Mouse (Mus musculus): ENCODE data around the gene Epsti1. TPM values are rescaled to one million over a fixed set of nuclear protein-coding genes. Genes with fewer than 3 reads are reported as not detected.

Epsti1 gene
- polyA plus RNA-seq (2014; fragmentation: Nextera tagmentation; extraction: Ambion mirVana), result 2.9 and 3.3 TPM in 2 replicates

DNA sequence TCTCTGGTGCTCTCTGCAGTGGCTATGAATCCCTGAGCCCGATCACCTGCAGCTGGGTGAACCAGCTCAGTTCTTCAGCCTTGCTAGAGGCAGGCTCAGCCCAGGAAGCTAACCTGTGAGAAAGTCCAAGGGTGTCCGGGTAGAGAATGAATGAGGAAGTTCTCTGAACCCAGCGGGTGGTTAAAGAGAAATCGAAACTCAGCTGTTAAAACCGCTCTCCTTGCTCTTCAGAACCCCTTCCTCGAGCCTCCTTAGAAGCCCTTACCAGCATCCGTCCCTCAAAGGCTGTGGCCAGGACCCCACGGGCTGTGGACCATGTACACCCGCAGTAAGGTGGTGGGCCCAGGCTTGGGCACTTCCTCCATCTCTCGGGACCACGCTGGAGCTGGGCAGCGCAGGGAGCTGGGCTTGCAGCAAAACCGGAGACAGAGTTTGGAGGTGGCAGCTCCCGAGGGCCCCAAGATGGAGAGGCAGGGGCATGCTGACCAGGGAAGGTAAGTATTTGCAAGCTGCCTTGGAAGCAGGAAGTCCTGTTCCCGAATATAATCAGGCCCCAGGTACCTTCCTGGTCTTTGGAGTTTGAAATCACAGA, at the start of gene Epsti1:
Epsti1 (plus strand) TSS at position 69 of the 592 bp plus-strand sequence.
- no peaks in the 10 kb centered on the region for H3K36me3 ChIP-seq (ENCODE audit: control insufficient read depth, insufficient read depth, low read length)
- H3K27ac ChIP-seq (ENCODE audit: low read depth), result no peak within 1 kb of the TSS
- no peaks in the 10 kb centered on the region for H3K9me3 ChIP-seq (ENCODE audit: control insufficient read depth, low read length)
- 55% methylated on average over 15 of the region's 15 CpGs for WGBS
- no peak within 1 kb of the TSS for H3K9ac ChIP-seq (ENCODE audit: low read length)
- peak within 1 kb of the TSS; percentile 1; the same call in 1 of the 2 replicates for H3K4me2 ChIP-seq (ENCODE audit: low read length)
- H3K4me1 ChIP-seq (replicated peaks; ENCODE audit: control insufficient read depth, insufficient read depth, low read length), result no peaks in the 10 kb centered on the region
- H3K27me3 ChIP-seq (replicated peaks; ENCODE audit: control insufficient read depth, insufficient read depth, low read length), result no peaks in the 10 kb centered on the region
- 0 out of 2 replicates have a peak within 1 kb of the TSS, but pooled peaks have one; percentile 0 for H3K4me3 ChIP-seq (ENCODE audit: low read depth, low read length)
- ATAC-seq (replicated peaks; ENCODE audit: low FRiP score, low TSS enrichment, low read depth) (no peak), DNase-seq (ENCODE audit: low spot score) (peak; percentile 53)

GRCm38 (mm10) chr14:77859894-77860293, 44.1 kb upstream of the Epsti1 start:
- H3K27ac ChIP-seq (ENCODE audit: low read depth), result no peak overlapping the region
- no peak for ATAC-seq (replicated peaks; ENCODE audit: low FRiP score, low TSS enrichment, low read depth)
- H3K9ac ChIP-seq (ENCODE audit: low read length), result no peak overlapping the region
- no peak for DNase-seq (ENCODE audit: low spot score)
- no peaks in the 10 kb centered on the region for H3K4me1 ChIP-seq (replicated peaks; ENCODE audit: control insufficient read depth, insufficient read depth, low read length)
- no peak overlapping the region for H3K4me3 ChIP-seq (ENCODE audit: low read depth, low read length)
- no peaks in the 10 kb centered on the region for H3K27me3 ChIP-seq (replicated peaks; ENCODE audit: control insufficient read depth, insufficient read depth, low read length)
- H3K4me2 ChIP-seq (ENCODE audit: low read length), result no peak overlapping the region
- H3K36me3 ChIP-seq (ENCODE audit: control insufficient read depth, insufficient read depth, low read length), result no peaks in the 10 kb centered on the region
- H3K9me3 ChIP-seq (ENCODE audit: control insufficient read depth, low read length), result no peaks in the 10 kb centered on the region
- 84% methylated on average over 1 of the region's 1 CpGs for WGBS

DNA sequence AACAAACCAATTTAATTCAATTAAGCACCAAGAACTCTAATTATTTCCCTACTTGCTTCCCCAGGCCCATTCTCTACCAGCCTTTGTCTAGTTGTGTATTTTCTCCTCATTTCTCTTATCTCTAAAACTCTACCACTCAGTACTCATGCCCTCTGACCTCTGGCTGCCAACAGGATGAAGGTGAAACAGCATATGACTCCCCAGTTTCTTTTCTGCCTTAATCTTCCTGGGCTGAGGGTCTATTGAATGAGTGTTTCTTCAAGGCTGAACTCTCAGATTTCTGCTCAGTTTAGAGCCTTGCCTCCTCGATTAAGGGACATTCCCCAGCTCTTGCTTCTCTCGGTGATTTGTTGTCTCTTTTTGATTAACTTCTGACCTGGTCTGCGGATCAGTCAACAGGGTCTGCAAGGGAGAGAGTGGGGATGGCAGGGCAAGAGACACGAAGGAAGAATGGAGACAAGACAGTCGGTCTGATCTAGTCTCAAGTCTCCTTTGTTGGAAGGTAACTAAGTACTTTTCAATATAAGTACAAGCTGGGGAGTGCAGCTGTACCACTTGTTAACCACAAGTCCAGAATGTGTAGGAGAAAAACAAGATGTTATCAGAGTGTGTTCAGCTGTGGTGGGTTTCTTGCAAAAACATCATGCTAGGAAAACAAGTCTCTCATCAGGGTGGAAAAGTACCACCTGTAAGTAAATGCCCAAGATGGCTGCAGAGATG, 43.0 kb upstream of the Epsti1 start:
- no peaks in the 10 kb centered on the region for H3K27me3 ChIP-seq (replicated peaks; ENCODE audit: control insufficient read depth, insufficient read depth, low read length)
- H3K9me3 ChIP-seq (ENCODE audit: control insufficient read depth, low read length), result no peaks in the 10 kb centered on the region
- ATAC-seq (replicated peaks; ENCODE audit: low FRiP score, low TSS enrichment, low read depth) (no peak), DNase-seq (ENCODE audit: low spot score) (no peak)
- H3K4me3 ChIP-seq (ENCODE audit: low read depth, low read length), result no peak overlapping the region
- no peaks in the 10 kb centered on the region for H3K36me3 ChIP-seq (ENCODE audit: control insufficient read depth, insufficient read depth, low read length)
- no peak overlapping the region for H3K27ac ChIP-seq (ENCODE audit: low read depth)
- no peak overlapping the region for H3K9ac ChIP-seq (ENCODE audit: low read length)
- WGBS, result 52% methylated on average over 5 of the region's 5 CpGs
- no peaks in the 10 kb centered on the region for H3K4me1 ChIP-seq (replicated peaks; ENCODE audit: control insufficient read depth, insufficient read depth, low read length)
- H3K4me2 ChIP-seq (ENCODE audit: low read length), result no peak overlapping the region

DNA sequence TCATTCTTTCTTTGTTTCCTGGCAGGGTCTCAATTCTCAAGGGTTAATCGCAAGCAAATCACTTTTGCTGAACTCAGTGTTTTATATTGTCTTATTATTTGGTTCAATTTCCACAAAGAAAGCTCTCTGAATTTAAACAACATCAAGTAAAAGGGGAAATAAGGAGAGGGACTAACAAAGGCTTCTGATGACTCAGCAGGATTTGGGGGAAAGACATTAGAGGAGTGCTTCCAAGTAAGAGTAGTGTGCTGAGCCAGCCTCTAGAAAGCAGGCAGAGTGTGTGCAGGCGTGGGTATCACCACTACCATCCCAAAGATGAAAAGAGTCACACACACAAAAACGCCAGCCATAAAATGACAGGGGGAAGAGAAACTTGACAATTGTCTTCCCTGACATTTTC, 40.0 kb upstream of the Epsti1 start:
- H3K4me2 ChIP-seq (ENCODE audit: low read length), result no peak overlapping the region
- DNase-seq (ENCODE audit: low spot score) (no peak), ATAC-seq (replicated peaks; ENCODE audit: low FRiP score, low TSS enrichment, low read depth) (no peak)
- no peak overlapping the region for H3K4me3 ChIP-seq (ENCODE audit: low read depth, low read length)
- H3K9ac ChIP-seq (ENCODE audit: low read length), result no peak overlapping the region
- 88% methylated on average over 3 of the region's 3 CpGs for WGBS
- H3K9me3 ChIP-seq (ENCODE audit: control insufficient read depth, low read length), result no peaks in the 10 kb centered on the region
- H3K27ac ChIP-seq (ENCODE audit: low read depth), result no peak overlapping the region
- no peaks in the 10 kb centered on the region for H3K36me3 ChIP-seq (ENCODE audit: control insufficient read depth, insufficient read depth, low read length)
- H3K4me1 ChIP-seq (replicated peaks; ENCODE audit: control insufficient read depth, insufficient read depth, low read length), result no peaks in the 10 kb centered on the region
- no peaks in the 10 kb centered on the region for H3K27me3 ChIP-seq (replicated peaks; ENCODE audit: control insufficient read depth, insufficient read depth, low read length)

DNA sequence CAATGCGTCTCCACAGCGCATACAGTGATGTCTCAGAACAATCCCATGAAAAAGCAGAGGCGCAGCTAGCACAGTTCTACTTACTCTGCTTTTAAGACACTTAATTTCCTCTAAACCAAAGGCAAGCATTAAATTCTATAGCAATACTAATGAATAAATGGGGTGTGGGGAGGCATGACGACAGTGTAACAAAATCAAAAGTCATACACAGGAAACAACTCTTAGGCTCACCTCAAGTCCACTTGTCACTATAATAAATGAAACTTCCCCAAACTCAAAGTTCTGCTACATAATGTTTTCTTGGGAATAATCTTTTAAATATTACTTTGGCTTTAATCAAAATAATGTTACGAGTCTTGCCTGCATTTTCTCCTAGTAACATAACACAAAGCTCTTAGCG, 39.5 kb upstream of the Epsti1 start:
- WGBS, result 85% methylated on average over 6 of the region's 6 CpGs
- no peak for DNase-seq (ENCODE audit: low spot score)
- H3K36me3 ChIP-seq (ENCODE audit: control insufficient read depth, insufficient read depth, low read length), result no peaks in the 10 kb centered on the region

GRCm38 (mm10) chr14:77867601-77868000, 36.4 kb upstream of the Epsti1 start:
- Histone ChIP-seq H3K27me3 (replicated peaks; ENCODE audit: control insufficient read depth, insufficient read depth, low read length) (no peaks in the 10 kb centered on the region), H3K9ac (ENCODE audit: low read length) (no peak overlapping the region), H3K9me3 (ENCODE audit: control insufficient read depth, low read length) (no peaks in the 10 kb centered on the region), H3K27ac (ENCODE audit: low read depth) (no peak overlapping the region), H3K4me3 (ENCODE audit: low read depth, low read length) (no peak overlapping the region), H3K4me1 (replicated peaks; ENCODE audit: control insufficient read depth, insufficient read depth, low read length) (no peaks in the 10 kb centered on the region), H3K4me2 (ENCODE audit: low read length) (no peak overlapping the region), H3K36me3 (ENCODE audit: control insufficient read depth, insufficient read depth, low read length) (no peaks in the 10 kb centered on the region)
- no peak for ATAC-seq (replicated peaks; ENCODE audit: low FRiP score, low TSS enrichment, low read depth)
- DNase-seq (ENCODE audit: low spot score), result no peak
- WGBS, result 87% methylated on average over 5 of the region's 5 CpGs

More for the DNA sequence above, 39.5 kb upstream of the Epsti1 start:
- Histone ChIP-seq H3K9me3 (ENCODE audit: control insufficient read depth, low read length) (no peaks in the 10 kb centered on the region), H3K27me3 (replicated peaks; ENCODE audit: control insufficient read depth, insufficient read depth, low read length) (no peaks in the 10 kb centered on the region), H3K9ac (ENCODE audit: low read length) (no peak overlapping the region), H3K27ac (ENCODE audit: low read depth) (no peak overlapping the region), H3K4me1 (replicated peaks; ENCODE audit: control insufficient read depth, insufficient read depth, low read length) (no peaks in the 10 kb centered on the region), H3K4me3 (ENCODE audit: low read depth, low read length) (no peak overlapping the region), H3K4me2 (ENCODE audit: low read length) (no peak overlapping the region)
- no peak for ATAC-seq (replicated peaks; ENCODE audit: low FRiP score, low TSS enrichment, low read depth)

DNA sequence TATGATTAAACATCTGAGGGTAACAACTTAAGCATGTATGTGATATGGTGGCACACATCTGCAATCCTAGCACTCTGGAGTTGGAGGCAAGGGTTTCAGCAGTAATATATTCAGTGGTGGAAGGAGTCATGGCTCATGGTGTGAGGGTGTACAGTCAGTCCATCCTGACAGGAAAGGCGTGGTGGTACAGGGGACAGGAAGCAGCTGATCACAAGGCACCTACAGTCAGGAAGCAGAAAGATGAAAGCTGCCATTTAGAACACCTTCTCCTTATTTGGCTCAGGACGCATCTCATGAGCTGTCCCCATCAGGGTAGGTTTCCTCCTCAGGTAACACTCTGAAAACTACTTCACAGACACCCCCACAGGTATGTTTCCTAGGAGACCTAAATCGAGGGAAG, 33.1 kb upstream of the Epsti1 start:
- no peak overlapping the region for H3K4me2 ChIP-seq (ENCODE audit: low read length)
- H3K4me1 ChIP-seq (replicated peaks; ENCODE audit: control insufficient read depth, insufficient read depth, low read length), result no peaks in the 10 kb centered on the region; the same call in 1 of the 2 replicates
- H3K4me3 ChIP-seq (ENCODE audit: low read depth, low read length), result no peak overlapping the region
- 87% methylated on average over 3 of the region's 3 CpGs for WGBS
- H3K36me3 ChIP-seq (ENCODE audit: control insufficient read depth, insufficient read depth, low read length), result no peaks in the 10 kb centered on the region
- DNase-seq (ENCODE audit: low spot score), result no peak
- H3K27ac ChIP-seq (ENCODE audit: low read depth), result no peak overlapping the region
- no peak for ATAC-seq (replicated peaks; ENCODE audit: low FRiP score, low TSS enrichment, low read depth)
- H3K27me3 ChIP-seq (replicated peaks; ENCODE audit: control insufficient read depth, insufficient read depth, low read length), result no peaks in the 10 kb centered on the region
- H3K9ac ChIP-seq (ENCODE audit: low read length), result no peak overlapping the region
- H3K9me3 ChIP-seq (ENCODE audit: control insufficient read depth, low read length), result no peaks in the 10 kb centered on the region

DNA sequence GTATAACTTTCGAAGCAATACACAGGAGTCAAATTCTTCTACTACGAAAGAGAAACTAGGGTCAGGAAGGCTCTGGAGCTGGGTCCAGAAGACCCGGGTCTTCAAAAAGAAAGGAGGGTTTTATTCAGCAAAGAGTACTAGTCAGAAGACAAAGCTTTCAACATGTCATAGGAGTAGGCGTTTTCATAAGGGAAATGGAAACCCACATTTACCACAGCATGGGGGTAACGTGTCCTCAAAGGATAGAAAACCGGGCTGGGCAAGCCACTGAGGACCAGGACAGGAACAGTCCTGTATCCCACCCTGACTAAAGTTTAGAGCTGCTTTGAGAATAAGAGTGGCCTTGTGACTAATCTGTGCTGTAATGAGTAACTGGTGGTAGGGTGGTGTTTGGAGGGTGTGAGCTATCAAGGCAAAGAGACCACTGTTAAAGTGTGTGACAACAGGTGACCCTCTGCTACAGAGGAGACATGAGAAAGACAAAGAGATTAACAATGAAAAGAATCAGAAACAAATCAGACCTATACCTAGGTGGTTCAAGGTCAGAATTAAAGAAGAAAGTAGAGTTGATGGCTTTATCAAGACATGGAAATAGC, 32.6 kb upstream of the Epsti1 start:
- WGBS, result 89% methylated on average over 6 of the region's 6 CpGs
- ATAC-seq (replicated peaks; ENCODE audit: low FRiP score, low TSS enrichment, low read depth), result no peak

More for the DNA sequence above, 32.6 kb upstream of the Epsti1 start:
- H3K9me3 ChIP-seq (ENCODE audit: control insufficient read depth, low read length), result no peaks in the 10 kb centered on the region
- DNase-seq (ENCODE audit: low spot score), result no peak
- H3K4me1 ChIP-seq (replicated peaks; ENCODE audit: control insufficient read depth, insufficient read depth, low read length), result no peaks in the 10 kb centered on the region; the same call in 1 of the 2 replicates
- H3K9ac ChIP-seq (ENCODE audit: low read length), result no peak overlapping the region
- no peak overlapping the region for H3K4me3 ChIP-seq (ENCODE audit: low read depth, low read length)
- H3K36me3 ChIP-seq (ENCODE audit: control insufficient read depth, insufficient read depth, low read length), result no peaks in the 10 kb centered on the region
- no peak overlapping the region for H3K4me2 ChIP-seq (ENCODE audit: low read length)
- no peak overlapping the region for H3K27ac ChIP-seq (ENCODE audit: low read depth)
- H3K27me3 ChIP-seq (replicated peaks; ENCODE audit: control insufficient read depth, insufficient read depth, low read length), result no peaks in the 10 kb centered on the region

Data from intestine, embryonic 14.5 days (tissue).